Comparison of ENCODE assay signal across 10 mouse cellular contexts in the genomic region with DNA sequence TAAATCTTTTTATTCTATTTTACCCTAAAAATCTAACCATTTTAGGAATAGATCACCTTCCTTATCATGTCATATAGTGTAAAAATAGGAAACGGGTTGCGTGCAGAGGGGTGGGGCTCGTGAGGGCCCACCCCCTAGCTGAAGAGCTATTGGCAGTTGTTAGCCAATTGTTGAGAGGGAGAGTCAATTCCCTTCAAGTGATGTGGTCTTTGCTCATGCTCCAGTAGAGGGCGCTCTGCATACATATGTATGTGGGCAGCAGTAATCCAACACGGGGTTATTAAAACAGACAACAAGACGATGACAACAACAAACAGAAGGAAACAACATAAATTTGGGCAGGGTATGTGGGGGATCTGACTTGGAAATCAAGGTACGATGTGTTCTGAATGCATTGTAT. TPM values are rescaled to one million over a fixed set of nuclear protein-coding genes. Genes with fewer than 3 reads are reported as not detected.
DNase-seq lines count a peak whose midpoint lies in the region; ATAC-seq and TF ChIP-seq lines count a peak whose summit lies in the region.
"Had no signal": no experiment of that assay in that cellular context is flagged by ENCODE, and none has a peak within 500 bp of the region (broad histone marks: within the 10 kb centered on the region; RNA-seq: fewer than 3 reads in every experiment).

No protein-coding gene starts in this region.

- peak; percentile 7 for DNase-seq in adrenal gland, postnatal 10 days
- no peak for DNase-seq in adrenal gland, adult 2 months
- peak; percentile 16 for DNase-seq in lung, embryonic 14.5 days
- DNase-seq in lung, postnatal 10 days: no peak
- DNase-seq in c-Kit-positive CD71-positive TER-119-negative erythroid progenitor cells, embryonic 14.5 days (ENCODE audit: low read depth): peak; percentile 74
- peak; percentile 17 for DNase-seq in mesoderm, embryonic 11.5 days (ENCODE audit: low read depth, low spot score)
- no peak for DNase-seq in frontal cortex, postnatal 25 days (ENCODE audit: low spot score in 2 of 2)
- DNase-seq in thymus, postnatal 10 days (ENCODE audit: low spot score in 2 of 2): no peak
- DNase-seq: right cerebral cortex, postnatal 25 days had no signal

- H3K9me3 ChIP-seq in lung, embryonic 14.5 days (ENCODE audit: low read depth, low read length): no peaks in the 10 kb centered on the region
- H3K9me3 ChIP-seq: limb, embryonic 15.5 days had no signal

- TF ChIP-seq CTCF in lung, embryonic 14.5 days (IDR thresholded peaks at IDR 0.05; ENCODE audit: low read depth): peak; percentile 34

- 71% methylated on average over 7 of the region's 7 CpGs for WGBS in lung, embryonic 14.5 days

- H3K4me2 ChIP-seq in lung, embryonic 14.5 days: no peak overlapping the region
- H3K4me2 ChIP-seq: limb, embryonic 15.5 days had no signal

- H3K4me3 ChIP-seq in lung, embryonic 14.5 days (ENCODE audit: low read depth, low read length): no peak overlapping the region
- H3K4me3 ChIP-seq: limb, embryonic 15.5 days had no signal

- H3K9ac ChIP-seq in lung, embryonic 14.5 days: no peak overlapping the region
- H3K9ac ChIP-seq: limb, embryonic 15.5 days had no signal

- no peaks in the 10 kb centered on the region for H3K36me3 ChIP-seq in lung, embryonic 14.5 days (ENCODE audit: insufficient read depth)
- H3K36me3 ChIP-seq: limb, embryonic 15.5 days had no signal

- H3K4me1 ChIP-seq in lung, embryonic 14.5 days (ENCODE audit: insufficient read depth): no peaks in the 10 kb centered on the region
- H3K4me1 ChIP-seq: limb, embryonic 15.5 days had no signal

- no peaks in the 10 kb centered on the region for H3K27me3 ChIP-seq in lung, embryonic 14.5 days (ENCODE audit: insufficient read depth, low read length)
- H3K27me3 ChIP-seq: limb, embryonic 15.5 days had no signal

- no peak for ATAC-seq in lung, embryonic 14.5 days (ENCODE audit: insufficient read depth)

- H3K27ac ChIP-seq in lung, embryonic 14.5 days (ENCODE audit: low read depth): no peak overlapping the region
- H3K27ac ChIP-seq: limb, embryonic 15.5 days had no signal

RNA-seq across cellular contexts. Expression of gene Efcab3, which starts 42.3 kb away (rescaled TPM):
- total RNA-seq in adrenal gland, postnatal 10 days (2021): 1 to 10 TPM in 1 of 2 experiments, under 1 TPM in 1; 0.33 to 1.2 TPM
- total RNA-seq in adrenal gland, adult 2 months (2021): 1 to 10 TPM in 1 of 2 experiments, not detected in 1; 1.2 TPM
- not detected in 2 replicates for polyA plus RNA-seq in adrenal gland, adult 2 months (2012; rRNA removed)
- polyA plus RNA-seq in lung, embryonic 14.5 days (2014; fragmentation: Nextera tagmentation; extraction: Ambion mirVana): not detected in 2 replicates
- polyA plus RNA-seq: limb, embryonic 15.5 days had no signal

Comparison
In these comparisons a context has a peak if more than half of its experiments do, and no peak if none do; other contexts are left out.
1. DNase-seq: peak in adrenal gland, postnatal 10 days (single experiment), lung, embryonic 14.5 days (single experiment), c-Kit-positive CD71-positive TER-119-negative erythroid progenitor cells, embryonic 14.5 days (single experiment) and mesoderm, embryonic 11.5 days (single experiment); none in adrenal gland, adult 2 months (single experiment), lung, postnatal 10 days (single experiment), frontal cortex, postnatal 25 days (0 of 2) and thymus, postnatal 10 days (0 of 2).